Mouse (Mus musculus): ENCODE data around the gene Tgtp2.

- no peak for TF ChIP-seq CTCF (IDR thresholded peaks at IDR 0.05; ENCODE audit: borderline replicate concordance, control insufficient read depth, extremely low read depth, insufficient read depth, low read length, poor library complexity)
- TF ChIP-seq POLR2A (IDR thresholded peaks at IDR 0.05; ENCODE audit: control insufficient read depth, extremely low read depth, insufficient read depth, low read length, poor library complexity), result no peak
Measured at GRCm38 (mm10) chr11:49092786-49093185, 28.8 kb upstream of the Tgtp2 start.

Data from thymus, adult 2 months (tissue).